Mouse (Mus musculus) small intestine, adult 2 months (tissue): ENCODE results near the gene Rims1.

Source experiments
- CTCF ChIP-seq: fragments of 200-500 bp; IDR thresholded peaks from 2 replicates; pipeline ENCODE4 v1.5.1; 2012; ENCODE audit warnings: low read depth, mild to moderate bottlenecking, control low read depth, inconsistent platforms, low read length, moderate library complexity, mixed read lengths; ENCODE audit not compliant: insufficient replicate concordance, insufficient read length; ENCODE audit errors: extremely low read depth
- POLR2A ChIP-seq: fragments of 200-500 bp; IDR thresholded peaks from 2 replicates; pipeline ENCODE4 v1.6.1; 2012; ENCODE audit warnings: low read depth, mild to moderate bottlenecking, control low read depth, inconsistent platforms, low read length, moderate library complexity

- TF ChIP-seq CTCF (no peak), POLR2A (no peak)
Observed at GRCm38 (mm10) chr1:22806626-22807096, 867 bp upstream of the Rims1 start.
